Mouse (Mus musculus) activated CD4-positive, CD25-positive, alpha-beta regulatory T cell, adult 4 months (primary cell): ENCODE measurements around the gene Brca2. TPM values are rescaled to one million over a fixed set of nuclear protein-coding genes. Genes with fewer than 3 reads are reported as not detected.
A peak's percentile ranks its signal among the peaks of the same experiment; 100 is the strongest.
"Not testable (repeated sequence)": the region's sequence is repeated elsewhere in the genome, so short reads cannot be mapped to it uniquely, and the experiment has no call there.

Experiments used
- ATAC-seq: one replicate; pipeline ENCODE4 v1.8.0; 2017
- polyA plus RNA-seq, 2 experiments: library from polyadenylated mRNA; unstranded; fragments of 100-300 nt; shearing (Covaris generic); gene quantifications; one replicate each; pipeline ENCODE4 v1.2.1; 2017

Gene Brca2
- 1 to 10 TPM; 8.6 to 9.4 TPM for polyA plus RNA-seq

GRCm38 (mm10) chr5:150521937-150522866 is at the start of gene Brca2:
Gene Brca2 (plus strand): TSS chr5:150522630.
- peak; percentile 92 for ATAC-seq

GRCm38 (mm10) chr5:150477364-150477763 is 45.1 kb upstream of the Brca2 start:
- ATAC-seq, result peak; percentile 66

- no peak for ATAC-seq
Observed at GRCm38 (mm10) chr5:150478612-150479011, 43.8 kb upstream of the Brca2 start.

- ATAC-seq, result no peak
Observed at GRCm38 (mm10) chr5:150485198-150485597, 37.2 kb upstream of the Brca2 start.

GRCm38 (mm10) chr5:150490285-150490684 is 32.1 kb upstream of the Brca2 start:
- ATAC-seq, result no peak

- ATAC-seq, result no peak
Observed at GRCm38 (mm10) chr5:150490821-150491220, 31.6 kb upstream of the Brca2 start.

GRCm38 (mm10) chr5:150491573-150492173 is 30.8 kb upstream of the Brca2 start:
- not testable (repeated sequence) for ATAC-seq

- ATAC-seq, result no peak
Observed at GRCm38 (mm10) chr5:150495792-150496191, 26.6 kb upstream of the Brca2 start.

GRCm38 (mm10) chr5:150510451-150511225 is 11.8 kb upstream of the Brca2 start:
- ATAC-seq, result no peak

GRCm38 (mm10) chr5:150513264-150513663 is 9.2 kb upstream of the Brca2 start:
- no peak for ATAC-seq

GRCm38 (mm10) chr5:150514027-150514426 is 8.4 kb upstream of the Brca2 start:
- no peak for ATAC-seq

- ATAC-seq, result no peak
Observed at GRCm38 (mm10) chr5:150518064-150518463, 4.4 kb upstream of the Brca2 start, which contains the start of gene Zar1l. Gene Zar1l (minus strand): TSS chr5:150518164.

- ATAC-seq, result peak; percentile 43
Observed at GRCm38 (mm10) chr5:150519551-150519950, 2.9 kb upstream of the Brca2 start.

- ATAC-seq, result peak; percentile 13
Observed at GRCm38 (mm10) chr5:150522867-150523234, 421 bp downstream of the Brca2 start.

GRCm38 (mm10) chr5:150525239-150525638 is 2.8 kb downstream of the Brca2 start:
- no peak for ATAC-seq

- no peak for ATAC-seq
Observed at GRCm38 (mm10) chr5:150541302-150541701, 18.9 kb downstream of the Brca2 start.

GRCm38 (mm10) chr5:150543184-150543583 is 20.8 kb downstream of the Brca2 start:
- ATAC-seq, result no peak

- no peak for ATAC-seq
Observed at GRCm38 (mm10) chr5:150551637-150552036, 29.2 kb downstream of the Brca2 start.

GRCm38 (mm10) chr5:150559519-150560103 is 37.2 kb downstream of the Brca2 start:
- no peak for ATAC-seq

GRCm38 (mm10) chr5:150560851-150561250 is 38.4 kb downstream of the Brca2 start:
- no peak for ATAC-seq

- no peak for ATAC-seq
Observed at GRCm38 (mm10) chr5:150561376-150561775, 38.9 kb downstream of the Brca2 start.

GRCm38 (mm10) chr5:150561783-150562182 is 39.4 kb downstream of the Brca2 start:
- no peak for ATAC-seq

- ATAC-seq, result no peak
Observed at GRCm38 (mm10) chr5:150564426-150564825, 42.0 kb downstream of the Brca2 start.
